Mouse (Mus musculus): ENCODE results near the gene Cort.
A peak's percentile ranks its signal among the peaks of the same experiment; 100 is the strongest.

The Cort gene

DNA sequence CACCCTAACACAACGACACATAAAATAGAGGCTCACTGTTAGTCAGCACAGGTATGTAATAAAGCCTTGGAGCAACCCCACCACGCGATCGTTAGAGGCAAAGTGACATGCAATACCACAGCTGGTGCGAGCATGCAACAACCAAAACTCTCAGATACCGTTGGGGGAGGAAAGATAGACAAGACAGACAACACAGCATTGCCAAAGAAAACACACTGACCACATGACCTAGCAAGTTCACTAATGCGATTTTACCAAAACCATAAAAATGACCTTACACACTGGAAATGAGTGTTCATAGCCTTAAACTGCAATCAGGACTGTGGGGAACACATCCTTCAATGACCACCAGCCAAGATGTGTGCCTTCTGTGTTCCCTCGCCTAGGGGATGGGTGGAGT, 35.2 kb downstream of the Cort start:
- no peak for DNase-seq

DNA sequence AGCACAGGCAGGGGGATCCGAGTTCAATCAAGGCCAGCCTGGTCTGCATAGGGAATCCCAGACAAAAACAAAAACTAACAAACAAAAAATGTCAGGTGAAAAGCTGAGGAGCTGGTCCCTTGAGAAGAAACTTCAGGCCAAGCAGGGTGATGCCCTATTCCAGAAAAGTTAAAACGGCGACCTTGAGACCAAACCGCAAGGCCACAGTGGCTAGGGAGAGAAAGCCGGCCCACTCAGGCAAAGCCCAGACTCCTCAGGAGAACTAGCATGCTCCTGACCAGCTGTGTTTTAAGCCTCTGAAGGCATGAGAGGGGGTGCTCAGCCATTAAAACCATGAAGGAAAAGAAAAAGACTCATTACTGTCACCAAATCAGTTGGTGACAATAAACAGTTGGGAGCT, 41.2 kb downstream of the Cort start:
- DNase-seq, result no peak

DNA sequence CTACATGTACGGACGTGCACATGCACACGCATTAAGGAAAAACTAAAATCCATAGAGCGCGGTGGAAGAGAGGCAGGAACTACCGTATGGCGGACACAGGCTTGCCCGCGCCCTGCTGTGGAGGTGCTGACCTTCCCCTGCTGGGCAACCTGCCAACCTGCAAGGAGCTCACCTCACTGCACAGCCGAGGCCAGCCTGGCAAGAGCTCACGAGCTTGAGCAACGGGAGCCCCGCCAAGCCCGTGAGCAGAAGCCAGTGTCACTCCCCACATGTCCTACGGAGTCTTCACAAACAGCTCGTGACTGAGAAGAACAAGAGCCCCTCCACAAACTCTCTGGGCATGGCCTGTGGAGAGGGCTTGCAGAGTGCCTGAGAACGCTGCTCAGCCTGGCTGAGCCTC, 45.0 kb downstream of the Cort start:
- peak; percentile 95 to 97 for DNase-seq

DNA sequence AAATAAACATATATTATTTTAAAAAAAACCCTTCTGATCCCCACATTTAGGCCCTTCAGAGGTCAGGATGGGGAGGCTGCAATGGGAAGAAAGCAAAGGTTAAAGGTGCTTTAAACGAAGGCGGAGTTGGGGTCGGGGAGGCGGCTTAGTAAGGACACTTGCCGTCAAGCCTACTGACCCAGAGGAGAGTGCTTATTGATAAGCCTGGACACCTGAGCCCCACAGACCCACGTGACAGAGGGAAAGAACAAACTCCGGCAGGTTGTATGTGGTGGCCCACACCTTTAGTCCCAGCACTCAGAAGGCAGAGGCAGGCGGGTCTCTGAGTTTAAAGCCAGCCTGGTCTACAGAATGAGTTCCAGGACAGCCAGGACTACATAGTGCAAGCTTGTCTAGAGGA, 46.5 kb downstream of the Cort start:
- no peak for DNase-seq

DNA sequence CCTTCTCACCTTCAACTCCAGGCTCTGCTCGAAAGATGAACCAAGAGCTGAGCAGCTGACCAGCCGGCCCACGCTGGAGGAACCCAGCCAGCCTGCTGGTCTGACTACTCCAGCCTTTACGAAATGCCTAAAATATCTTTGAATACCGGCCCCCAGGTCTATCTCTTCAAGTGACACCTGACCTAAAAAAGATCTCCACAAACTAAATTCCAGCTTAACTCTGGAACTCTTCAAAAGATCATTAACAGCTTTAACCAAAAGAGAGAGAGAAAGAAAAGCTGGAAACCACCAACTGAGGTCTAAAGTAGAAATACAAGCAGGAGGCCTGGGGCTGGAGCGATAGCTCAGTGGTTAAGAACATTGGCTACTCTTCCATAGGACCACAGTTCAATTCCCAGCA, 46.9 kb downstream of the Cort start:
- DNase-seq, result peak; percentile 37 to 40

DNA sequence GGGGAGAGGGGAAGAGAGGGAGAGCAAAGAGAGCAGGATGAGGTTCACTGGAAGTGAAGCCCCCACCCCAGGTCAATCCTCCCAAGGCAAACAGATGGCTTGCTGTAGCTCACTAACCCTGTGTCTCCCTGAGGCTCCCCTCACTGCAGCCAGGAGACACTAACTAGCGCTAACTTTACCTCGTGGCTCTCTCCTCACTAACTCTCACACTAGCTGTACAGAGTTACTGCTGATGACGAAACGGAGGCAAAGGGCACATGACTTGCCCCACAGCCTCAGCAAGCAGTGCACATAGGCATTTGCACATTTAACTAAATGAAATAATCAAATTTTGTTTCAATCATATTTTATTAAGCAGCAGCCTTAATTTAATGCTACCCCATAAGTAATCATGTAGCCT, 48.3 kb downstream of the Cort start:
- peak; percentile 50 to 56 for DNase-seq

DNA sequence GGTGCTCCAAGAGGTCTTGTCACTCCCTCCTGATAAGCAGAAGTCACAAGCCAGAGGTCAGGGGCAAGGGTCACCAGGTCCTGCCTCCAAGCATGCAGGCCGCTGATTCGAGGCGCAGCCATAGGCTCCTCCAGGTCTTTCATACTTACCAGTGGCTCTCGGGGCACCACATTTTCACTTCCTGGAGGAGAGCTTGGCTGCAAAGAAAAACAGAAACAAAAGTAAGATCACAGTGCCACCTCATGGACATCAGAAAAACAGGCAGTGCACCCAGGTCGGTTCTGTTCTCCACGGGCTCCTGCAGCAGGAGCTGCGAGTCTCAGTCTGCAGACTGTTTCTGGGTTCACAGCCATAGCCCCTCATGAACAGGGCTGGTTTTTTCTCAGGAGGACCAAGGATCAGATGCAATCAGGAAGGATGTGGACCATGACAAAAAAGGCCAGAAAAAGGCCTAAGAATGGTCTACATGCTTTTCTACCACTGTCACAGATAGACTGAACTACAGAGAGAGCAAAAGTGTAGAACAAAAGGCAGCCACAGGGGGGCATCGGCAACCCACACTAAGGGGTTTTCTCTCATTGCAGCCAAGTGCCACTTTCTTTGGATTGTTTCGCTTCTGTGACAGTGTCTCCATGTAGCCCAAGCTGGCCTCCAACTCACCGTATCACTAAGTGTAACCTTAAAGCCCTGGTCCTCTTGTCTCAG, 50.5 kb downstream of the Cort start:
- DNase-seq, result peak; percentile 72 to 84

DNA sequence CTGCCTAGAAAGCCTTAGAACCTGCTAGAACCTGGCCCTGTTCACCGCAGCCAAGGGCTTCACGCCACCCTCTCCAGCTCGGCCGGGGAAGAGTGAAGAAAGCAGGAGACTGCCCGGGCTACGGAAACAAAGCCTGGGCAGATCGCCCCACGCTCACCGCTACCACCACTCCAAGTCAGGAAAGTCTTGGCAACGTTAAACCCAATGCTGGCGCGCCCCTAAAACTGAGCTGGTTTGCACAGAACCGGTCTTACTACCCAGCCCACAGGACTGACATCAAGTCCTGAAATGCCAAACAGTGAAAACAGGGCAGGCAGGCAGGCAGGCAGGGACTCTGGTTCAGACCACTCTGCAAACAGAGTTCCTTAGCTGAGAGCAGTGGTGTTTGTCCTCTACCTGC, 51.5 kb downstream of the Cort start:
- no peak for DNase-seq
